Mouse (Mus musculus) gastrocnemius, adult 8-10 months (tissue): ENCODE data around the gene Lrrc4c. TPM values are rescaled to one million over a fixed set of nuclear protein-coding genes. Genes with fewer than 3 reads are reported as not detected.
A peak's percentile ranks its signal among the peaks of the same experiment; 100 is the strongest.

Experiments
- DNase-seq, 2 experiments: peaks; one replicate each; pipeline ENCODE4 v3.0.0; 2022; ENCODE audit warnings: low spot score in 2 of 2
- total RNA-seq, 4 experiments: library from RNA; stranded (reverse); gene quantifications; 2 replicates each; pipeline ENCODE4 v1.2.4; 2022

The Lrrc4c gene
- total RNA-seq, 4 experiments from 2014 or later, result 0.07 to 0.24 (median 0.15) TPM

DNA sequence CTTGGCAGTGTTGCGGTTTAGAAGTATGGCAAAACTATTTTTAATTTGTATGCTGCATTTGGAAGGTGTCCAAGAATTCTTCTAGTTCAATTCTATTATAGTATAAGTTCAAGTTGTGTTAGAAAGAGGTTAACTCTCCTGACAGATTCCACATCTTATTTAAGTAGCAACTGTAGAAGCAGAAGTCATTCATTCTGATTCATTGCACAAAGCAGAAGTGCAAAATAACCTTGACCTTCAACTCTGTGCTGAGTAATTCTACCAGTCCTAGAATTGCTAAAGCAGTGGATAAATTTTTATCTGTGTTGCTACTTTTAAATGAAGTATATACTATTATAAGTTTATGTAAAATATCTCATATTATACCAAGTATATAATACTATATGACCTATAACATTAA, 916.1 kb downstream of the Lrrc4c start:
- no peak for DNase-seq

DNA sequence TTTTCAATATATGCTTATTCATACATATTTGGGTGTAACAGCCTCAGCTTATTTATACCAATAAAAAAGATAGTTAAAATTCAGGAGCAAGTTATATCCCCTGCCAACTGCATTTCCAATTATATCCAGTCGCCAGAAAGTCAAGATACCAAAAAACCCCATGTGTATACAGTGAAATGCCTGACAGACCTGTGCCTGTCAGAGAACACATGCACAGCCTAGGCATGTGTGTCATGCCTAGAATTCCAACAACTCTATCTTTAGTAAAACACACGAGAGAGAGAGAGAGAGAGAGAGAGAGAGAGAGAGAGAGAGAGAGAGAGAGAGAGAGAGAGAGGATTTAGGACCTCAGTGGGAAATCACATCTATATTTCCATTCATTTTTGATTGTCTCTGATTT, 956.7 kb downstream of the Lrrc4c start:
- DNase-seq, result no peak

DNA sequence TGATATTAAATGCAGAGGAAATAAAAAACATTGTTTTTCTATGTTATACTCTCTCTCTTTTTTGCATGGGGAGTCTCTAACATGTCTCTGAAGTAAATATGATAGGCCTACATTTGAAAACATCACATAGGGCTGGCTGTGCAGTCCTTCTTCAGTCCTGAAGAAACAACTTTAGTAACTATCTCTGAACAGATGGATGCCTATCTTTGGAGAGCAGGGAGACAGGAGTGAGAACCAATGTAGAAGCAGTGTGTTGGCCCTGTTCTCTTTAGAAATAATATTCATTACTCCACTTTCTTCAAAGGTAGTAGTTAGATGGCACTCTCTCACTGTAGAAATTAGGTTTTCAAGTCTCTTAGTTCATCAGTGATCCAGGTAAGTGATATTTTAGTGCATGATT, 967.0 kb downstream of the Lrrc4c start:
- no peak for DNase-seq

DNA sequence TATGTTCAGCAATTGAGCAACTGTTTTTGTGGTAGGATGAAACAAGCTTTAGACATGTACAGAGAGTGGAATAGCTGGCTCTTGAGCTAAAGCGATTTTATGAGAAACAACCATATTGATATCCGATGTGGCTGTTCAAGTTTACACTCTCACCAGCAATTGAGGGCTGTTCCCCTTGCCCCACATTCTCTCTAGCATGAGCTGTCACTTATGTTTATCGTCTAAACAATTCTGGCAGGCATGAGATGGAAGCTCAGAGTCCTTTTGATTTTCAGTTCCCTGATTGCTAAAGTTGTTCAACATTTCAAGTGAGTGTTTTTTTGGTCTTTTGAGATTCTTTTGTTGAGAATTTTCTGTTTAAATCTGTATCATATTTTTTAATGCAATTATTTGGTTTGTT, 976.2 kb downstream of the Lrrc4c start:
- DNase-seq, result no peak

DNA sequence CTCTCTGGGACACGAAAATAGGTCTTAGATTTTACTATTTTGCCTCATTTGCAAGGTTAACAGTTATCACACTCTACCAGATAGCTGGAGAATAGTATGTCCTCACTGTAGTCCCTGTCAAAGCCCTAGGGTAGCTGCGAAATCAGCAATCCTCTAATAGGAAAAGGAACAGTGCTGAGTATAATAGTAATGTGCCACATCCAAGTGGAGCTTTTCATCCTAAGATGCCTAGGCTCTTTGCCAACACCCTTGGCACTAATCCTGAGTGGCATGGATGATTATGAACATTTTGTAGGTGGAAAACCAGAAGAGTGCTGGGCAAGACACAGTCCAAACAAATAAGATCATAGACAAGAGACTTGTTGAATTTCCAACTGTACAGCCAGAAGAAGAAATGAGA, 981.7 kb downstream of the Lrrc4c start:
- no peak for DNase-seq

DNA sequence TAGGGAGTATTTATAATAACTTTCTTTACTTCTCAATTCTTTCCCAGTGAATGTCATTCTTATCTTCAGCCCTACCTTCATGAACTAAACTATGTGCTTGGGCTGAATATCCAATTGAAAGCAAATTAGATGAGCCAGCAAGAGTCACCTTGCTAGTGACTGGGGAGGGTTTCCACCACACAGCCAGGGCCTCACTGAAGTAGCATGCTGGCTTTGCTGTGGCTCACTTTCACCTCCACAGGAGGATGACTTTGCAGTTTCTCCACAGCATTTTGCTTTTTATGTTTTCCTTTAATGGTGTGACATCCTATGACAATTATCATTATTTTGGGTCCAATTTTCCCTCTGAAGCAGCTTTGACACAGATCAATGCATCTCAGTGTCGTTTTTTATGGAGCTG, 1000.0 kb downstream of the Lrrc4c start:
- no peak for DNase-seq

DNA sequence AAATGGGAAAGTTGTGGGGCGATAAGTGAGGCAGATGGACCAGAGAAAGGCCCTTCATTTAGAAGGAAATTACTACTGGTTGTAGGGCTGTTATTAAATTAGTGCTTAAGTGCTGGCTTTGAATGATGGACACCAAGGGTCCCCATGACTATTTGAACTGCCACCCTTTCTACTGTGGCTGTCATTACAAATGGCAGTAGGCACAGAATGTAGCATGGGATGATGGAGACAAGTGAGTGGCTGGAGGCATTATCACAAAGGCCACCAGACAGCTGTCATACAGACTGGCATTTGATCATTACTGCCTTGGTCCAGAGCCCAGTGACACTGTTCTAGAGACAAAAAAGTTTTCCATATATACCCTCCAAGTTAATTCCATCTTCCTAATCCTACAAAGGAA, 1000.6 kb downstream of the Lrrc4c start:
- no peak for DNase-seq

DNA sequence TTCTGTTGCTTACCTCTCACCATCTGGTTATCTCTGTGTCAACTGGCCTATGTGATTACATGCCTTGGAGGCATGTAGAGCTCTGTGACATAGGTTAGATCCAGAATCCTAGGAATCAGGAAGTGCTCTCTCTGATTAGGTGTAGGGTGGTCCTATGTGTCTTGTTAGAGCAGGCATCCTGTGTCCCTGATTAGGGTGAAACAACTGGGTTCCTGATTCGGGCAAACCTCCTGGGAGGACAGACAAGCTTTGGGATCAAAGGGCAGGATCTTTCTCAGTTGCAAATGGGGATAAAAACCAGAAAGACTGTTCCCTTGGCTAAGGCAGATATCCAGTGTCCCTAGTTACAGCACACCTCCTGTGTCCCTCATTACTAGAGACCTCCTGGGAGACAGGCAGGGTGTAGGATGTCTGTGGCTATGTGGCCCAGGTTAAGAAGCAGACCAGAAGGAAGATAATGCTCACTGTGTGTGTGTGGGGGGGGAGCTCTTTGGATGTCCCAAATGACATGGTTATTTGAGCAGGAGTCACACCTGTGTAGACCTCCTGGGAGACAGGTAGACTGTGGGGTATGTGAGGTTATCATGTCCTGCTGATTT, 1014.2 kb downstream of the Lrrc4c start:
- no peak for DNase-seq

DNA sequence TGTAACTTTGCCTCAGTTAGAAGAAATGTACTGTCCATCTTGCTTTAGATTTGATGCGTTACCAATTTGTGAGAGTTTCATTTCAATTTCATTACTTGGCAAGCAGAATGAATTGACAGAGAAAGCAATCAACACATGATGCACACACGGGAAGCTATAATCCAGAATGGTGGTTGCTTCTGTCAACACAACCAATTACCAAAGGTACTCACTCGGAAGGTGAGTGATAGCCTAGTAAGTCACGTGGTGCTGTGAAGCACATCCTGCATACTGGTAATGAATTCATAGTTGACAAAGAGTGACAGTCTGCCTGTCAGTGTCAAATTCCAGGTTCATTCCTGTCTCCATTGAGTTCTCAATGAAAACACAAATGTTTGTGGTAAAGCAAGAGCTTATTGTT, 1021.7 kb downstream of the Lrrc4c start:
- no peak for DNase-seq

DNA sequence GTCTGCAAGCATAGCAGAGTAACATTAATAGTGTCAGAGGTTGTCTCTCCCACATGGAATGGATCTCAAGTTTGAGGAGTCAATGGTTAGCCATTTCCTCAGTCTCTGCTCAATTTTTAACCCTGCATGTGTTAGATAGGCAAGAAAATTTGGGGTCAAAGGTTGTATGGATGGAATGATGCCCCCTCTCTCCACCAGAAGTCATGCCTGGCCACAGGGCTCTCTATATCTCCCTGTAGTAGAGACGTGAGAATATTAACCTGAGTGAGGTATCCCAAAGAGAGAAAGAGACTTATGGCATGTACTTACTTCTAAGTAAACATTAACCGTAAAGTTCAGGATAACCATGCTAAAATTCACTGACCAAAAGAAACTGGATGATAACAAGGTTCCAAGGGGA, 1043.3 kb downstream of the Lrrc4c start:
- no peak for DNase-seq

DNA sequence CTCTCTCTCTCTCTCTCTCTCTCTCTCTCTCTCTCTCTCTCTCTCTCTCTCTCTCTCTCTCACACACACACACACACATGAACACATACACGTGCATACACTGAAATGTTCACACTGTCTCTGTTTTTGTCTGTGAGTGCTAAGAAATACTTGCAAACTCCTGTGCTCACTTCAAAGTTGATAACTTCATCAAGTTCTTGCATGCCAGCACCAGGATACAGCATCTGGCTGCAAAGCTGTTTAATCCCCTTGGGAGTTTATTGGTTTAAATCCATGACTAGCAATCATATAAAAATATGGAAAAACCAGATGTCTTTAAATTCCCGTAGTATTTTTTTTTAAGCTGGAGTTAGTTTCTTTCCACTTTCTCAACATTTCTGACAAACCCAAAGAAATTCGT, 1052.0 kb downstream of the Lrrc4c start:
- no peak for DNase-seq

DNA sequence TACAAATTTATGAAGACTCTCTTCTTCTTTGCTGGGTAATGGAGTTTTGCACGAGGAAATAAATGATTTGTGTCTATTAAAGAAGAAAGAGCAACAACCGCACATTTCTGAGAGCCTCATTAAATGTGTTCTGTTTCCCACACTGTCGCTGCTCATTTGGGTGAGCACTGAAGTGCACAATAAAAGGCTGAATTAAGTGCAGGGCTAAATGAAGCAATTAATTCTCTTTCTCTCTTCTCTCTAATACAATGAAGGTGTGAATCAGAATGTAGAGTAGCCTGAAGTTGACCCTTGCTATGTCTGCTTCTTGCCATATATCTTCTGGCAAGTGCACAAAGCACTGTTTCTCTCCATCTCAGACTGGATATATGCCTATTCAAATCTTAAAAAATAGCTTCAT, 1073.5 kb downstream of the Lrrc4c start:
- no peak for DNase-seq

DNA sequence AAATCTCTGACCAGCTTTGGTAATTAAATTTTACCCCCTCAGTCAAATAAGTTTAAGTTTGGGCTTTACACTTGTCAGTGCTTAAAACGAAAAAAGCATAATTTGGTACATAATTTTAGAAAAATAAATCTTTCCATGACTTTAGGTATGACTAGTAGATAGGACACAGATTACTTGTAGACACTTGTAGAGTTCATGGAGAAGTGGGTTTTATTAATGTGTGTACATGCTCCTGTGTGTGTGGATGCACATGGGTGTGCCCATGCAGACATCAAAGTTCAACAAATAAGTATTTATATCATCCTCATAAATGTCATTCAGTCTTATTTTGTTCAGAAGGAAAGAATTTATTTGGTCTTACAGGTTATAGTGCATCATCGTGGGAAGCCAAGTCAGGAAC, 1073.9 kb downstream of the Lrrc4c start:
- DNase-seq, result no peak

DNA sequence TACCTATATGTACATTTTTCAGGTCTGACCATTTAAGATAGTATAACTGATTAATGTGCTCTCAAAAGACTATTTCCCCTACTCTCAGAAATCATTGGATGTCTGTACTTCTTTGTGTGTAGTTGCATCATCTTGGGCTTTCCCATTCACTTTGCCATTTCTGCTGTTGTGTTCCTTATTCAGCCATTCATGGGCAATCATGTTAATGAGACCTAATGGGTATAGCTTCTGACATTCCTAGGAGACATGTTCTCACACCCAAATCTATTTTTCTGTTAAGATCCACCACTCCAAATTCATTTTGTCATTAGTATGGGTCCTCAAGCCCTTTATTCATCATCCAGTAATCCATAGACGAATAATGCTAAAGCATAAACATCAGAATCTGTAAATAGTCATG, 1095.1 kb downstream of the Lrrc4c start:
- DNase-seq, result no peak

DNA sequence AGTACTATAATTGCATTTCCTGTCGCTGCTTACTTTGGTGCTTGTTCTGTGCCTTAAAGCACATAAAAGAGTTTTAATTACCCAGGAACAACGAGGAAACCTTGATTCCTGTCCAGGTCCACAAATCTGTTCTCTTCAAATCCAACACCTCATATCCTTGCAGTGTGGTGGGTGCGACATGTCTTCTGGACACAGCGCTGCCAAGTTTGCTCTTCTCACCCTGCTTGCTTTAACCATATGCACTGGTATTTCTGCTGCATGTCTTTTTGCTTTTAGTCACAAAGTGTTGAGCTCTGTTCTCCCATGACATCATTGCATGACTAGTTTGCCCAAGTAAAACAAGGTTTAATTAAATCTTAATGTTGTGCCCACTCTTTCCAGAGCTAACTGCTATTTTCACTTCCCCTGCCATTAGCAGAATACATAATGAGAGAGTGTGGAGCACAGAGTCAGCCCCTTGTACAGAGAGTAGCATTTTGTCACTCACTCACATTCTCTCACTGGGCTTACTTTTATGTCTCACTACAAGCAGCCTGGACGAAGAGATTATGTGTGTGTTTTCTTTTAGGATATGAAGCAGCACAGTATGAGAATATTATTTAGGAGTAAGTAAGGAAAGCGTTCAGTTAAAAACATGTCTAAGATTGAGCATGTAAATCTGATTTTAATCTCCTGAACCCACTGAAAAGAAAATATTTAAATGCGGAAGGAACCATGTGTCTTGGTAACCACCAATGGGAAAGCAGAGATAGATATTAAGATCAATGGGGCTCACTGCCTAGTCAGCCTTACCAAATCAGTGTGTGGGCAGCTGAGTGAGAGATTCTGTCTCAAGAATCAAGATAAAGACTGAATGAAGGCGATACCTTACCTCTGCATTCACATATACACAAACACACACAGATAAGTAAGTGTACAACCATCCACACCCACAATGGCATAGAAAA, 1096.7 kb downstream of the Lrrc4c start:
- no peak for DNase-seq

DNA sequence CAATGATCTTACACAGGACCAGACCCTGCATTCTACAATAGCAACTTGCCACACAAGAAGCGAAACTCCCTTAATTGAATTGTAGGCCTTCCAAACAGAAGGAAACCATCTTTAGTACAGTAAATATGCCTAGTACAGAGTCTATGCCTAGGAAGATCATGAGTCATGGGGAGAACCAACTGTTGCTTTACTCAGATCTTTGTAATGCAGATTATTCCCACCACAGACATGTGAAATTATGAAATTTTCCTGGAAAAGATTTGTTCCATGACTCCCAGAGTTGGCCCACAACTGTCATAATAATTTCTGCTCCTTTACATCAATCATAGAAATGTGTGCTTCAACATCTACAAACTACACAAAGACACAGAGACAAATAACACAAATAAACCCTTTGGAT, 1116.2 kb downstream of the Lrrc4c start:
- no peak for DNase-seq

DNA sequence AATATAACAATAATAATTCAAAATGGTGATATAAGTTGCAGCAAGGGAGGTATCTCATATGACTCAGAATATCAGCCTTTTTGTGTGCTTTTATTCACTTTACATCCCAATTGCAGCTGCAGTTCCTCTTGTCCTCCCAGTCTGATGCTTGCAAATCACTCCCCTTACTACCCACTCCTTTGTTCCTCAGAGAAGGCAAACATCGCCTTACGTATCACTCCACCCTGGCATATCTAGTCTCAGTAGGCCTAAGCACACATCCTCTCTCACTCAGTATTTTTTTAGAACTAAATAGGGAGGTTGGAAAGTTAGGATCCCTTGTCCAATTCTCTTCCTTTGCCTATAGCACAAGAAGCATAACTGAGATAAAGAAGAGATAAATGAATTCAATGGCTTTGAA, 1117.6 kb downstream of the Lrrc4c start:
- no peak for DNase-seq

DNA sequence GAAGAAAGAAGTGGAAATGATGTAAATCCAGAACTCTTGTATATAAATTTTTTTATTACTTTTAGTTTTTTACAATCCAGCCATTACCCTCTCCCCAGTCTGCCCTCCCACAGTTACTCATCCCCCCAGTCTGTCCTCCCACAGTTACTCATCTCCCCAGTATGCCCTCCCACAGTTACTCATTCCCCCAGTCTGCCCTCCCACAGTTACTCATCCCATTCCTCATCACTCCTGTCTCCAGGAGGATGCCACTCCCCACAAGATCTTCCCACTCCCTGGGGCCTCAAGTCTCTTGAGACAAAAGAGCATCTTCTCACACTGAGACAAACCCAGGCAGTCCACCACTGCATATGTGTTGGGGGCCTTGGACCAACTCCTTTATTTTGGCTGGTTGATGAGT, 1119.8 kb downstream of the Lrrc4c start:
- no peak for DNase-seq

DNA sequence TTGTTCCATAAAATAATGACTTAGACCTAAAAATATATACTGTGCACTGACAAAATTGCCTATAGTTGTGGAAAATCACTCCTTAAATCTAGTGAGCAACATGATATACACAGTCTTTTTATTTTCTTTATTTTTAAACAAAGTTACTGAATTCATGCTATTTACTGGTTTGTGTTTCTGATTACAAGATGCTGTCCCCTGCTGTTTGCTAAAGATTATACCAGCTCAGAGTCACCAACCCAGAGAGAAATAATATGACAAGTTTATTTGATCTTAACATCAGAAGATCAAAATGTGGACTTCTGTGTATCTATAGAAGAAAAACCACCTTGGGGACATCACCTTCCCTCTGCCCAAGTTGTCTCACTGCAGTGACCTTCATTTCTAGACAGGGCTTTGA, 1145.6 kb downstream of the Lrrc4c start:
- DNase-seq, result no peak

DNA sequence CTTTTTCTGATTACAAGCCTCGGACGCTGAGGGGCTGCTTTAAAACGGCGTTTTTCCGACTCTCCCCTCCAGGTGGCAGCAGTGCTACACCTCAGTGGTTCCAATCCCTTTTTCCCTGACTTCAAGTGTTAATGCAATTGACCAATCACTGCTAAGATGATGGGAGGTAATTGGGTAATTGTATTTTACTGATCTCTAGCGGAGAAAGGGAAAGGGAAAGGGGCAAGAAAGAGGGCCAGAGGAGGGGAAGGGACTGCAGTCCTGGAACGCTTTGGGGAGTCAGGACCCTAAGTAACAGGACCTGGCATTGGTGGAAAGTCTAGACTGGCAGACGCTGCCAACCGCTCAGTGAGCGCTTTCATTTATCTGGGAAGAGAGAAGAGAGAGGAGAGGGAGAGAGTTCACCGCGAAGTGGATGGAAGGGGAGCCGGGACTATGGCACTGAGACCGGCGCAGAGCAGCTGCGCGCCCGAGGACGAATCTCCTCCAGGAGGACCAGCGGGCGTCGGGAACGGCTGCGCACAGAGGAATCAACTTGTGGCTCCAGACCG, 1148.3 kb downstream of the Lrrc4c start:
- peak; percentile 36 to 49 for DNase-seq

DNA sequence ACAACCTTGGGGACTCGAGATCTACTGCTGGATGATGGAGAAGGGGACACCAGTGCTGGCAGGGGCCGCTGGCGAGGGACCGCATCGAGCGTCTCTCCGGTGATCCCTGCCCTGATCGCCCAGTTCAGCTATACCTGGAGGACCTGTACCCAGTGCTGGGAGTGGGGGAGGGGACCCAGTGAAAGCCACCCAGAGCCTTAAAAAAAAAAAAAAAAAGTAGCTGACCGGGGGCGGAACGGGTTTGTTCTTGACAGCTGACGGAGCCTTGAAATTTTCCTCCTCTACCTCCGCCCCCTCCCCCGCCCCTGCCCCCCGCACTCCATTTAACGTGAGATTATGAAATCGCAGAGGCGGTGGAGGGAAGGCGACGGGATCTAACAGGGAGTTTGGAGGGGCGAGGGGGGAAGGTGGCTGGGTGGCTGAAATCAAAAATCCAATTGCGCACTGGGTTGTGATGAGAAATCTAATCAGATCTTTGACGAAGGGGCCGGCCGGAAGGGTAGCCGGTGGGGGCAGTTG, 1149.1 kb downstream of the Lrrc4c start:
- DNase-seq, result no peak

DNA sequence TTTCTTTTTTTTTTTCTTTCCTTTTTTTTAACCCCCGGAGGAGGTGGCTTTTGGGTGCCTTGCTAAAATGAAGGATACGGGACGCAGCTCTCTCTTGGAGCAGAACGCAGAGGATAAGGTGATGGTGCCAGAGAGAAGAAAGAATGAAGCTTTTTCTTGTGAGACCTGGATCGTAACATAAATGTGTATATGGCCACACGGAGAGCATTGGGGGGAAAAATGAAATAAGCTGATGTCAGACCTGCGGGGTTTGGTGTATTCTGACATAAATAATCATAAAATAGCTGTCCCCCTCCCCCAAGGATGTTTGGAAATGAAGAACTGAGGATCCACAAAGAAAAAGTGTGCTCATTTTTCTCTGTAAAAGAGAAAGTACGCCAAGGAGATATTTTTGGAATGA, 1149.7 kb downstream of the Lrrc4c start:
- DNase-seq, result no peak

DNA sequence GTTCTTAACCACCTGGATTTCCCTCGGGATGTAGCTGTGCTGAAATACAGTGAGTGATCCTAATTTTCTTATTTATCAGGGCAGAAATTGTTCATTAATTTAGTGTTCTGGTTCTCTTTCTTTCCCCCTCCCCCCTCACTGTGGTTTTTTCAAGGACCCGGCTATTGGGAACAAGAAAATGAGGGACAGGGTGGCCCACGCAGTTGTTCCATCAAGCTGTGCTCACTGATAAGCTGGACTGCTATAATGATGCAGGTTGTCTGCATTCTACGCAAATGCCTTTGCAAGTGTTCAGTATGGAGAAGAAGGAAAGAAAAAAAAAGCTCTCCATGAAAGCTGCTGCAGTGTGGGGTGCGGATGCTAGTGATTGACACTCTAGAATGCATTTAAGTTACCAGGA, 1150.4 kb downstream of the Lrrc4c start:
- DNase-seq, result no peak
